Mouse (Mus musculus): Measurements from ENCODE around the gene Zfp541.

- TF ChIP-seq CTCF (IDR thresholded peaks at IDR 0.05; ENCODE audit: control insufficient read depth, insufficient read depth, insufficient read length) = peak; percentile 56
- no peak for TF ChIP-seq USF1 (IDR thresholded peaks at IDR 0.05; ENCODE audit: low read depth)
- TF ChIP-seq CEBPB (IDR thresholded peaks at IDR 0.05; ENCODE audit: low read depth) = no peak
- no peak for TF ChIP-seq FOSL1 (IDR thresholded peaks at IDR 0.05; ENCODE audit: insufficient read depth, low read length, poor library complexity, severe bottlenecking)
Measured at GRCm38 (mm10) chr7:16051883-16052595, 9.6 kb upstream of the Zfp541 start.

Measured in C2C12 (cell line).